Mouse (Mus musculus): ENCODE measurements at regions not wholly inside any gene's neighbourhood (a gene's known extent, or its start where the extent isn't known, plus 50 kb on each side); places are given as distances from the start of the nearest gene placed in this dataset.
A peak's percentile ranks its signal among the peaks of the same experiment; 100 is the strongest.

GRCm38 (mm10) chr8:29765831-29766230, 2318.4 kb downstream of the Poteg start:
- DNase-seq (ENCODE audit: low read depth) = no peak

GRCm38 (mm10) chr8:29766252-29766920, 2318.9 kb downstream of the Poteg start:
- no peak for DNase-seq (ENCODE audit: low read depth)

- DNase-seq (ENCODE audit: low read depth) = no peak
These were observed 2329.8 kb downstream of the Poteg start for GRCm38 (mm10) chr8:29777081-29777785.

GRCm38 (mm10) chr8:29789207-29789606, 2341.7 kb downstream of the Poteg start:
- DNase-seq (ENCODE audit: low read depth) = no peak

GRCm38 (mm10) chr8:29790029-29790428, 2342.6 kb downstream of the Poteg start:
- DNase-seq (ENCODE audit: low read depth) = peak; percentile 0

GRCm38 (mm10) chr8:29807274-29807673, 2359.8 kb downstream of the Poteg start:
- no peak for DNase-seq (ENCODE audit: low read depth)

GRCm38 (mm10) chr8:29836044-29836443, 2388.6 kb downstream of the Poteg start:
- DNase-seq (ENCODE audit: low read depth) = no peak
